ENCODE assay signal across 10 mouse cellular contexts in genomic region chr2:59471051-59471948, GRCm38 (mm10). TPM values are rescaled to one million over a fixed set of nuclear protein-coding genes. Genes with fewer than 3 reads are reported as not detected.
DNase-seq lines count a peak whose midpoint lies in the region; ATAC-seq and TF ChIP-seq lines count a peak whose summit lies in the region.
"Had no signal": no experiment of that assay in that cellular context is flagged by ENCODE, and none has a peak within 500 bp of the region (broad histone marks: within the 10 kb centered on the region; RNA-seq: fewer than 3 reads in every experiment).

No protein-coding gene starts in this region.

- no peak overlapping the region for H3K9ac ChIP-seq in midbrain, embryonic 11.5 days (ENCODE audit: low read length)
- no peak overlapping the region for H3K9ac ChIP-seq in midbrain, embryonic 14.5 days (replicated peaks; ENCODE audit: low read length)
- H3K9ac ChIP-seq in heart, embryonic 12.5 days: no peak overlapping the region
- 0 out of 2 replicates have a peak overlapping the region, but pooled peaks have one; percentile 10 for H3K9ac ChIP-seq in lung, embryonic 16.5 days (ENCODE audit: low read length)
- no peak overlapping the region for H3K9ac ChIP-seq in stomach, postnatal 0 days (ENCODE audit: low read length)

- no peak overlapping the region for H3K4me3 ChIP-seq in cerebellum, adult 2 months (replicated peaks; ENCODE audit: insufficient read depth, low read depth, low read length)
- H3K4me3 ChIP-seq in midbrain, embryonic 11.5 days (ENCODE audit: low read depth, low read length): no peak overlapping the region
- H3K4me3 ChIP-seq in midbrain, embryonic 14.5 days (replicated peaks; ENCODE audit: low read depth, low read length): no peak overlapping the region
- no peak overlapping the region for H3K4me3 ChIP-seq in heart, embryonic 12.5 days
- no peak overlapping the region for H3K4me3 ChIP-seq in lung, embryonic 16.5 days (ENCODE audit: low read length)
- no peak overlapping the region for H3K4me3 ChIP-seq in stomach, postnatal 0 days (ENCODE audit: low read depth, low read length)

- no peak for ATAC-seq in midbrain, embryonic 11.5 days (ENCODE audit: low FRiP score)
- ATAC-seq in midbrain, embryonic 14.5 days (ENCODE audit: low FRiP score, low TSS enrichment): no peak
- peak; percentile 61; the same call in 1 of the 2 replicates for ATAC-seq in heart, embryonic 12.5 days (ENCODE audit: insufficient number of reproducible peaks, low FRiP score)
- peak; percentile 36; the same call in 1 of the 2 replicates for ATAC-seq in lung, embryonic 16.5 days (ENCODE audit: low read depth)
- ATAC-seq in stomach, postnatal 0 days (ENCODE audit: low FRiP score, low TSS enrichment): no peak

- H3K27ac ChIP-seq in cerebellum, adult 2 months (ENCODE audit: insufficient read depth, low read length): no peak overlapping the region
- no peak overlapping the region for H3K27ac ChIP-seq in midbrain, embryonic 11.5 days (ENCODE audit: low read depth, low read length)
- no peak overlapping the region for H3K27ac ChIP-seq in midbrain, embryonic 14.5 days (replicated peaks; ENCODE audit: low read depth, low read length)
- peak overlapping the region; percentile 53 for H3K27ac ChIP-seq in heart, embryonic 12.5 days (ENCODE audit: poor library complexity, severe bottlenecking)
- peak overlapping the region; percentile 61 for H3K27ac ChIP-seq in lung, embryonic 16.5 days (ENCODE audit: low read length)
- H3K27ac ChIP-seq in stomach, postnatal 0 days (replicated peaks): no peak overlapping the region

- DNase-seq in cerebellum, adult 2 months: peak; percentile 46 to 50
- no peak for DNase-seq in cerebellum, postnatal 4 days (ENCODE audit: low spot score in 2 of 2)
- peak; percentile 78 for DNase-seq in midbrain, embryonic 11.5 days (ENCODE audit: low spot score, missing footprints)
- no peak for DNase-seq in midbrain, embryonic 14.5 days
- no peak for DNase-seq in frontal cortex, postnatal 36 days (ENCODE audit: low spot score in 2 of 2)
- DNase-seq in stomach, postnatal 0 days (ENCODE audit: low spot score): no peak
- DNase-seq: adrenal gland, adult 2 months had no signal

- H3K4me1 ChIP-seq in cerebellum, adult 2 months (ENCODE audit: control insufficient read depth, insufficient read depth, low read length): peaks cover 6% of the 10 kb centered on the region; the same call in 1 of the 2 replicates
- no peaks in the 10 kb centered on the region for H3K4me1 ChIP-seq in midbrain, embryonic 11.5 days (ENCODE audit: control insufficient read depth, insufficient read depth, low read length)
- no peaks in the 10 kb centered on the region for H3K4me1 ChIP-seq in midbrain, embryonic 14.5 days (ENCODE audit: control insufficient read depth, insufficient read depth, low read length)
- H3K4me1 ChIP-seq in heart, embryonic 12.5 days (replicated peaks): peaks cover 25% of the 10 kb centered on the region; the same call in 1 of the 2 replicates
- H3K4me1 ChIP-seq in lung, embryonic 16.5 days (replicated peaks; ENCODE audit: control insufficient read depth, insufficient read depth, low read length): peaks cover 5% of the 10 kb centered on the region; the same call in 1 of the 2 replicates
- H3K4me1 ChIP-seq in stomach, postnatal 0 days (replicated peaks; ENCODE audit: control insufficient read depth, insufficient read depth): no peaks in the 10 kb centered on the region

- TF ChIP-seq CTCF in cerebellum, adult 2 months (IDR thresholded peaks at IDR 0.05; ENCODE audit: borderline replicate concordance, insufficient read depth, low read depth, low read length): no peak
- no peak for TF ChIP-seq CTCF in stomach, postnatal 0 days (IDR thresholded peaks at IDR 0.05; ENCODE audit: low read depth)

- TF ChIP-seq EP300 in stomach, postnatal 0 days (optimal IDR thresholded peaks at IDR 0.05): no peak

- 29% methylated on average over 15 of the region's 15 CpGs for WGBS in cerebellum, adult 2 months
- 57% methylated on average over 15 of the region's 15 CpGs for WGBS in midbrain, embryonic 11.5 days
- WGBS in midbrain, embryonic 14.5 days: 58% methylated on average over 15 of the region's 15 CpGs
- WGBS in heart, embryonic 12.5 days: 53% methylated on average over 15 of the region's 15 CpGs
- WGBS in lung, embryonic 16.5 days: 34% methylated on average over 15 of the region's 15 CpGs
- WGBS in stomach, postnatal 0 days: 50% methylated on average over 15 of the region's 15 CpGs

- H3K9me3 ChIP-seq in midbrain, embryonic 11.5 days (ENCODE audit: control insufficient read depth, low read length): no peaks in the 10 kb centered on the region
- H3K9me3 ChIP-seq in midbrain, embryonic 14.5 days (ENCODE audit: control insufficient read depth, low read length): no peaks in the 10 kb centered on the region
- H3K9me3 ChIP-seq in heart, embryonic 12.5 days (replicated peaks): no peaks in the 10 kb centered on the region
- no peaks in the 10 kb centered on the region for H3K9me3 ChIP-seq in lung, embryonic 16.5 days (ENCODE audit: control insufficient read depth, low read length)
- H3K9me3 ChIP-seq in stomach, postnatal 0 days (ENCODE audit: control insufficient read depth, low read length): no peaks in the 10 kb centered on the region

- no peaks in the 10 kb centered on the region for H3K27me3 ChIP-seq in cerebellum, adult 2 months (ENCODE audit: control insufficient read depth, insufficient read depth, low read length)
- peaks cover 3% of the 10 kb centered on the region for H3K27me3 ChIP-seq in midbrain, embryonic 11.5 days (ENCODE audit: control insufficient read depth, insufficient read depth, low read length)
- H3K27me3 ChIP-seq in midbrain, embryonic 14.5 days (ENCODE audit: control insufficient read depth, insufficient read depth, low read length): no peaks in the 10 kb centered on the region
- no peaks in the 10 kb centered on the region for H3K27me3 ChIP-seq in heart, embryonic 12.5 days (replicated peaks)
- no peaks in the 10 kb centered on the region for H3K27me3 ChIP-seq in lung, embryonic 16.5 days (ENCODE audit: control insufficient read depth, insufficient read depth, low read depth, low read length)
- no peaks in the 10 kb centered on the region for H3K27me3 ChIP-seq in stomach, postnatal 0 days (ENCODE audit: control insufficient read depth, insufficient read depth, low read length)

- no peaks in the 10 kb centered on the region for H3K36me3 ChIP-seq in midbrain, embryonic 11.5 days (ENCODE audit: control insufficient read depth, insufficient read depth, low read length)
- no peaks in the 10 kb centered on the region for H3K36me3 ChIP-seq in midbrain, embryonic 14.5 days (ENCODE audit: control insufficient read depth, insufficient read depth, low read length)
- H3K36me3 ChIP-seq in heart, embryonic 12.5 days: no peaks in the 10 kb centered on the region
- H3K36me3 ChIP-seq in lung, embryonic 16.5 days (ENCODE audit: control insufficient read depth, insufficient read depth, low read length): no peaks in the 10 kb centered on the region
- H3K36me3 ChIP-seq in stomach, postnatal 0 days (ENCODE audit: control insufficient read depth, insufficient read depth, low read length): no peaks in the 10 kb centered on the region

- no peak for TF ChIP-seq POLR2A in cerebellum, adult 2 months (IDR thresholded peaks at IDR 0.05; ENCODE audit: borderline replicate concordance, insufficient read depth, low read length)

- H3K4me2 ChIP-seq in midbrain, embryonic 11.5 days: no peak overlapping the region
- H3K4me2 ChIP-seq in midbrain, embryonic 14.5 days (ENCODE audit: low read length): no peak overlapping the region
- H3K4me2 ChIP-seq in heart, embryonic 12.5 days: no peak overlapping the region
- no peak overlapping the region for H3K4me2 ChIP-seq in lung, embryonic 16.5 days (ENCODE audit: low read depth, low read length)
- no peak overlapping the region for H3K4me2 ChIP-seq in stomach, postnatal 0 days (replicated peaks; ENCODE audit: low read depth)

RNA-seq across cellular contexts. Expression of gene Dapl1, which starts 13.2 kb away (rescaled TPM):
- polyA plus RNA-seq in cerebellum, adult 2 months (2012; rRNA removed): 0.69 and 1.1 TPM in 2 replicates
- polyA plus RNA-seq in midbrain, embryonic 11.5 days (2014; fragmentation: Nextera tagmentation; extraction: Ambion mirVana): 0.42 TPM in 1 of 2 replicates, not detected in the other
- 0.42 and 0.96 TPM in 2 replicates for polyA plus RNA-seq in midbrain, embryonic 14.5 days (2014; fragmentation: Nextera tagmentation; extraction: Ambion mirVana)
- polyA plus RNA-seq in heart, embryonic 12.5 days (2016; fragmentation: Nextera tagmentation; extraction: Ambion mirVana): 0.43 TPM in 1 of 2 replicates, not detected in the other
- polyA plus RNA-seq in lung, embryonic 16.5 days (2015; fragmentation: Nextera tagmentation; extraction: Ambion mirVana): 5.3 and 5.4 TPM in 2 replicates
- polyA plus RNA-seq in stomach, postnatal 0 days (2015; fragmentation: Nextera tagmentation; extraction: Ambion mirVana): 472 and 547 TPM in 2 replicates
- polyA plus RNA-seq: adrenal gland, adult 2 months; C2C12 had no signal

Comparison
In these comparisons a context has a peak if more than half of its experiments do, and no peak if none do; other contexts are left out.
1. DNase-seq: peak in cerebellum, adult 2 months (2 of 2) and midbrain, embryonic 11.5 days (single experiment); none in cerebellum, postnatal 4 days (0 of 2), midbrain, embryonic 14.5 days (single experiment), frontal cortex, postnatal 36 days (0 of 2) and stomach, postnatal 0 days (single experiment).
2. H3K27ac ChIP-seq: peak in heart, embryonic 12.5 days (single experiment) and lung, embryonic 16.5 days (single experiment); none in cerebellum, adult 2 months (single experiment), midbrain, embryonic 11.5 days (single experiment), midbrain, embryonic 14.5 days (single experiment) and stomach, postnatal 0 days (single experiment).
3. ATAC-seq: peak in heart, embryonic 12.5 days (single experiment) and lung, embryonic 16.5 days (single experiment); none in midbrain, embryonic 11.5 days (single experiment), midbrain, embryonic 14.5 days (single experiment) and stomach, postnatal 0 days (single experiment).
4. RNA of gene Dapl1, which starts 13.2 kb away (polyA plus RNA-seq): 472 to 547 TPM in stomach, postnatal 0 days; 5.3 to 5.4 TPM in lung, embryonic 16.5 days, 0.42 to 0.96 TPM in midbrain, embryonic 14.5 days, 0.69 to 1.1 TPM in cerebellum, adult 2 months, 0.43 TPM in heart, embryonic 12.5 days and 0.42 TPM in midbrain, embryonic 11.5 days; every median in the first group is over 10 times any median in the second.